Mouse (Mus musculus): Measurements from ENCODE around the gene Olfr467. TPM values are rescaled to one million over a fixed set of nuclear protein-coding genes. Genes with fewer than 3 reads are reported as not detected.
A peak's percentile ranks its signal among the peaks of the same experiment; 100 is the strongest.

The Olfr467 gene
- polyA plus RNA-seq (2014; fragmentation: Nextera tagmentation; extraction: Ambion mirVana), result not detected in 2 replicates

DNA sequence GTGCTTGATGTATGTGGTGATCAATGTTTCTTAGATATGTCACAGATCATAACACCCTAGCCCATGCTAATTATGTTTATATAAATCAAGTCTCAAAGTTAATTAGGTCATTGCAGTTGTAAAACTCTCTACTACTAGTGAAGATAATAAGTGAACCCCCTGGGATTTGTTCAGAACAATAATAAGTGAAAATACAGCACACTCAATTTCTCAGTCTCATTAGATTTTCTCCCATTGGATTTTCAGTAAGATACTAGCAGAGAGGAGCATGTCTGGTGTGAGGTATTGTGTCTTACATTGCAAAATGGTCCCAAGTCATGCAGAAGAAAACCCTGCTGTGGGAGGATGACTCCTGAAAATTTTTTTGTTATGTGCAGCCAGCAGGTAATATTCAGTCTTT, at the start of gene Olfr467:
TSS of gene Olfr467 (plus strand) at position 301 of the 400 bp plus-strand sequence.
- Histone ChIP-seq H3K36me3 (ENCODE audit: control insufficient read depth, insufficient read depth, low read length) (no peaks in the 10 kb centered on the region), H3K9ac (replicated peaks; ENCODE audit: low read length) (no peak within 1 kb of the TSS)

DNA sequence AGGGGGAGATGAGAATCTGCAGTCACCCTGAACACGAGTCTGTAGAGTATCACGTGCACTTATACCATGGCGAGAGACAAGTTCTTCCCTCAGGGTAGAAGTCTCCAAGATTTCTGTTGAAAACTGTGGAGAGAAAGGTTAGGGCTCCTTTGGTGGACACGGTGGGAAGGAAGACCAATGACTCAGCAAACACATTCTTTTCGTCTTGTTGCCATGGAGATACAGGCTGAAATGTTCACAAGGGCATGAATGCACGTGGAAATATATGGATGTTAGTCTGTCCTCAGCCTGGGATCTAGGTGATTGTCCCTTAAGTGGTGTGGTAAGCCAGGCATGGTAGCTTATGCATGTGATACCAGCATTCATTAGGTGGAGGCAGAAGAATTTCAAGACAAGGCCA, 41.3 kb upstream of the Olfr467 start:
- Histone ChIP-seq H3K4me2 (ENCODE audit: low read length) (no peak overlapping the region), H3K27me3 (ENCODE audit: control insufficient read depth, insufficient read depth, low read length) (no peaks in the 10 kb centered on the region), H3K4me3 (replicated peaks; ENCODE audit: low read depth, low read length) (no peak overlapping the region), H3K27ac (replicated peaks; ENCODE audit: low read depth, low read length) (no peak overlapping the region), H3K9ac (replicated peaks; ENCODE audit: low read length) (no peak overlapping the region), H3K4me1 (ENCODE audit: control insufficient read depth, insufficient read depth, low read length) (no peaks in the 10 kb centered on the region), H3K9me3 (ENCODE audit: control insufficient read depth, low read length) (no peaks in the 10 kb centered on the region), H3K36me3 (ENCODE audit: control insufficient read depth, insufficient read depth, low read length) (no peaks in the 10 kb centered on the region)
- no peak for ATAC-seq (ENCODE audit: low FRiP score, low TSS enrichment)
- 50% methylated on average over 6 of the region's 6 CpGs for WGBS
- no peak for DNase-seq

More for the DNA sequence above, at the start of gene Olfr467:
- no peak within 1 kb of the TSS for H3K27ac ChIP-seq (replicated peaks; ENCODE audit: low read depth, low read length)
- H3K4me1 ChIP-seq (ENCODE audit: control insufficient read depth, insufficient read depth, low read length), result no peaks in the 10 kb centered on the region
- no peaks in the 10 kb centered on the region; the same call in 1 of the 2 replicates for H3K9me3 ChIP-seq (ENCODE audit: control insufficient read depth, low read length)
- no peak within 1 kb of the TSS for H3K4me3 ChIP-seq (replicated peaks; ENCODE audit: low read depth, low read length)
- DNase-seq (no peak), ATAC-seq (ENCODE audit: low FRiP score, low TSS enrichment) (no peak)
- H3K27me3 ChIP-seq (ENCODE audit: control insufficient read depth, insufficient read depth, low read length), result no peaks in the 10 kb centered on the region
- no peak within 1 kb of the TSS for H3K4me2 ChIP-seq (ENCODE audit: low read length)

DNA sequence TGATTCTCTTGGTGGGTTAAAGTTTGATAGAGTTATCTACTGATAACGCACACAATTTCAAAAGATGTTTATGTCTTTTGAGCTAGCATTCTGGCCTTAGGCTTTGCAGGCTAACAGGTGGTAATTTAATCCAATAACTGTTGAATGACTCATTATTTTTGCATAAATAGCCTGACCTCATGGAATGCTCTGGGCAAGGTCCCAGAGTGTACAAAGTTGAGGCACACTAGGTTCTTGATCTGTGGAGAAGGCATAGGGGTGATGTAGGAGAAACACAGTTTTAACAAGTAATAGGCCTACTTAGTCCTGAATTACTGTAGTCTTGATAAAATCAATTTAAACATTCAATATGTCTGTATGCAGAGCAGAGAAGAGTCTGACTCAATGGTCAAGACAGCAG, 33.8 kb upstream of the Olfr467 start:
- no peaks in the 10 kb centered on the region for H3K36me3 ChIP-seq (ENCODE audit: control insufficient read depth, insufficient read depth, low read length)
- 78% methylated on average over 1 of the region's 1 CpGs for whole genome bisulfite sequencing
- H3K27me3 ChIP-seq (ENCODE audit: control insufficient read depth, insufficient read depth, low read length), result no peaks in the 10 kb centered on the region
- H3K9me3 ChIP-seq (ENCODE audit: control insufficient read depth, low read length), result no peaks in the 10 kb centered on the region
- H3K9ac ChIP-seq (replicated peaks; ENCODE audit: low read length), result no peak overlapping the region
- DNase-seq (no peak), ATAC-seq (ENCODE audit: low FRiP score, low TSS enrichment) (no peak)
- H3K4me1 ChIP-seq (ENCODE audit: control insufficient read depth, insufficient read depth, low read length), result no peaks in the 10 kb centered on the region
- H3K4me3 ChIP-seq (replicated peaks; ENCODE audit: low read depth, low read length), result no peak overlapping the region
- no peak overlapping the region for H3K4me2 ChIP-seq (ENCODE audit: low read length)
- no peak overlapping the region for H3K27ac ChIP-seq (replicated peaks; ENCODE audit: low read depth, low read length)

DNA sequence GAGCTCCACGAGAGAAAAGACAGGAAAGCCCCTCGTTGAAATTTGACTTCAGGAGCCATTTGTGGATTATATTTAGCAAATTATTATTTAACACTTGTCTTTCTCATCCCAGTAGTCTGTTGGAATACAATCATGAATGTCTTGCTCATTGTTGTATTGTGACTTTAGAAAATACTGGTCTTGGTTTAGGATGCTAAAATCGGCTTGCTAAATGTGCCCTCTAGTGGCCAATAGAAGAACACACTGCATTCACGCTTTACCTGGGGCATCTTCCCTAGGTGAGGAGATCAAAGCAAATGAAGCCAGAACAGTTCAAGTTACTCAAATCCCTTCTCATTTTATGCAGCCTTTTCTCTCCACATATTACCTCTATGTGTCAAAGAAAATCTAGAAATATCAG, 32.5 kb upstream of the Olfr467 start:
- Histone ChIP-seq H3K4me3 (replicated peaks; ENCODE audit: low read depth, low read length) (no peak overlapping the region), H3K9me3 (ENCODE audit: control insufficient read depth, low read length) (no peaks in the 10 kb centered on the region), H3K27ac (replicated peaks; ENCODE audit: low read depth, low read length) (no peak overlapping the region), H3K9ac (replicated peaks; ENCODE audit: low read length) (no peak overlapping the region), H3K4me1 (ENCODE audit: control insufficient read depth, insufficient read depth, low read length) (no peaks in the 10 kb centered on the region), H3K27me3 (ENCODE audit: control insufficient read depth, insufficient read depth, low read length) (no peaks in the 10 kb centered on the region), H3K4me2 (ENCODE audit: low read length) (no peak overlapping the region), H3K36me3 (ENCODE audit: control insufficient read depth, insufficient read depth, low read length) (no peaks in the 10 kb centered on the region)
- DNase-seq (peak; percentile 75), ATAC-seq (ENCODE audit: low FRiP score, low TSS enrichment) (no peak)
- 48% methylated on average over 4 of the region's 4 CpGs for WGBS

DNA sequence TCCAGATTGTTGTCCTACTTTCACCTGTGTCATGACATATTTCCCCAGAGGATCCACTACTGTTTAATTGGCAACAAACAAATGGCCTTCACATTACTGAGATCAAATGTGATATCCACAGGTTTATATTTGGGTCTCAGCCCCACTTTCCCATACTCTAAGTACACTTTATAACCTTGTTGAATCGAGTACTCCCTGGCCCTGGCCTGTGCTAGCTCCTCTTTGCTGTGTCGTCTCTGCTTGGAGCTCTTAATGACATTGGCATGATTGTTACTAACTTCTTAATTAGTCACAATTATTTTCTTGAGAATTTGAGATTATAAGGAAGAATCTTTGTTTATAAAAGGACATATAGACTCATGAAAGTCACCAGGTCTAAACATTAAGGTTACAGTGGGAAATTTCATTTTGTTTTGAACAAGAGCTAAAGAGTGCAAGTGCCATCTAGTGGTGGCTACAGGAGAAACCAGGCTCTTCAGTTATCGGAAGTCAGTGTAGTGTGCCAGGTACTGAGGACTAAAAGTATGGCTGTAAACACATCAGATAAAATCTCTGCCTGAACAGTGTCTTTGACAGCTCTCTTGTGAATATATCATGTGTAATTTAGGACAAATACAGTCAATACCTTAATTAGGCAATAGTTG, 24.0 kb upstream of the Olfr467 start:
- Histone ChIP-seq H3K27ac (replicated peaks; ENCODE audit: low read depth, low read length) (no peak overlapping the region), H3K4me1 (ENCODE audit: control insufficient read depth, insufficient read depth, low read length) (no peaks in the 10 kb centered on the region), H3K4me3 (replicated peaks; ENCODE audit: low read depth, low read length) (no peak overlapping the region), H3K36me3 (ENCODE audit: control insufficient read depth, insufficient read depth, low read length) (no peaks in the 10 kb centered on the region), H3K4me2 (ENCODE audit: low read length) (no peak overlapping the region), H3K27me3 (ENCODE audit: control insufficient read depth, insufficient read depth, low read length) (no peaks in the 10 kb centered on the region), H3K9ac (replicated peaks; ENCODE audit: low read length) (no peak overlapping the region), H3K9me3 (ENCODE audit: control insufficient read depth, low read length) (no peaks in the 10 kb centered on the region)
- 64% methylated on average over 3 of the region's 3 CpGs for WGBS
- no peak; the same call in 1 of the 2 replicates for ATAC-seq (ENCODE audit: low FRiP score, low TSS enrichment)
- peak; percentile 78 for DNase-seq

DNA sequence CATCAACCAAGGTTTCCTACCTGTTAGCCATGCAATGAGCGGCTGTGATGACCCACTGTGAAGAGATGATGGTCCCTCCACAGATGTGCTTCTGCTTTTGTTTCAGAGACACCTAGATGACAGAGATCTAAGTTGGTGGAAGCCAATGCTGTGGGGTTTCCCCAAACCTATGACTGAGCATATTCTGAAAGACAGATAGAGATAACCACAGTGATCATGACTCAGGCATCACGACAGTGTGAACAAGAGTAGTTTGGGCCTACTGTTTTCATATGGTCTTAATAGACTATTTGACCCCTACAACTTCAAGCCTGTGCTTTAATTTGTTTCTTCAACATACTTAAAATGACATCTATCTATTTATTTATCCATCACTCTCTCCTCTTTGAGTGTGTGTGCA, 15.6 kb upstream of the Olfr467 start:
- H3K9ac ChIP-seq (replicated peaks; ENCODE audit: low read length), result no peak overlapping the region
- no peaks in the 10 kb centered on the region for H3K4me1 ChIP-seq (ENCODE audit: control insufficient read depth, insufficient read depth, low read length)
- H3K4me2 ChIP-seq (ENCODE audit: low read length), result no peak overlapping the region
- no peak overlapping the region for H3K27ac ChIP-seq (replicated peaks; ENCODE audit: low read depth, low read length)
- ATAC-seq (ENCODE audit: low FRiP score, low TSS enrichment) (no peak), DNase-seq (no peak)
- H3K4me3 ChIP-seq (replicated peaks; ENCODE audit: low read depth, low read length), result no peak overlapping the region
- H3K36me3 ChIP-seq (ENCODE audit: control insufficient read depth, insufficient read depth, low read length), result no peaks in the 10 kb centered on the region
- H3K27me3 ChIP-seq (ENCODE audit: control insufficient read depth, insufficient read depth, low read length), result no peaks in the 10 kb centered on the region
- H3K9me3 ChIP-seq (ENCODE audit: control insufficient read depth, low read length), result no peaks in the 10 kb centered on the region
- WGBS, result 85% methylated on average over 2 of the region's 2 CpGs

DNA sequence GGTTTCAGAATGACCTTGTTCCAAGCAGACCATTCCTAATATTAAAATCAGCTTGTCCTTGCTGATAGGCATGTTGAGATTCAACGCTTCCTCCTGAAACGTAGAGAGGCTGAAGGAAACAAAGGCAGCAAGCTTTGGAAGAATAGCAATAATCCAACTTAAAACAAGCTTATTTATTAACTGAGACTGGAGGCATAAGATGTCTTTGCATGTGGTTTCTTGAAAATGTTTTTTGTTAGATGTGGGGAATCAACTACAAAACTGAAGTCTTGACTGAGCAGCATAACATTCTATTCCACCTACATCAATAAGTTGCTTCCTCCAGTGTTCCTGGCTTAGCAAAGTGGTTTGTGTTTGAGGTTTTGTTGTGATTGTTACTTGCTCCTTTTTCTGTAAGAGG, 11.0 kb upstream of the Olfr467 start, which contains the start of gene Ovch2:
TSS of gene Ovch2 (minus strand) at position 101 of the 400 bp plus-strand sequence.
- no peaks in the 10 kb centered on the region for H3K4me1 ChIP-seq (ENCODE audit: control insufficient read depth, insufficient read depth, low read length)
- WGBS, result 87% methylated on average over 2 of the region's 2 CpGs
- ATAC-seq (ENCODE audit: low FRiP score, low TSS enrichment) (no peak), DNase-seq (no peak)
- no peak within 1 kb of the TSS for H3K4me3 ChIP-seq (replicated peaks; ENCODE audit: low read depth, low read length)
- H3K9me3 ChIP-seq (ENCODE audit: control insufficient read depth, low read length), result no peaks in the 10 kb centered on the region
- no peaks in the 10 kb centered on the region for H3K36me3 ChIP-seq (ENCODE audit: control insufficient read depth, insufficient read depth, low read length)
- no peak within 1 kb of the TSS for H3K27ac ChIP-seq (replicated peaks; ENCODE audit: low read depth, low read length)
- no peak within 1 kb of the TSS for H3K9ac ChIP-seq (replicated peaks; ENCODE audit: low read length)
- H3K27me3 ChIP-seq (ENCODE audit: control insufficient read depth, insufficient read depth, low read length), result no peaks in the 10 kb centered on the region
- no peak within 1 kb of the TSS for H3K4me2 ChIP-seq (ENCODE audit: low read length)

DNA sequence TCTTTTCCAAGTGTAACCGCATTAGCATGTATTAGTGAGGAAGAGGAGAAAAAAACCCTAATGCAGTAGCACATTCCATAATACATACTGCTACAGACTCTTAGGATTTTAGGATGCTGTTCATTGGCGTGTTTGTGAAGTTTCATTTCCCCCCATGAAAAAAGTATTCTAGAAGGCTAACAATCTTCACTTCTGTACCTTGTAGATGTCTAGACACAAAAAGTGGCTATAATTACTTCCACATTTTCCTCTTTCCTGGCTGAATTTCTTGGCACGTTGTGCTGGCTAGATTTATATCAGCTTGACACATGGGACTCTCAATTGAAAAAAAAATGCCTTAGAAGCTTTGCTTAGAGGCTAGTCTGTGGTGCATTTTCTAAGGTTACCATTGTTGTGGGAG, 9.9 kb upstream of the Olfr467 start:
- H3K9ac ChIP-seq (replicated peaks; ENCODE audit: low read length), result no peak overlapping the region
- no peaks in the 10 kb centered on the region for H3K27me3 ChIP-seq (ENCODE audit: control insufficient read depth, insufficient read depth, low read length)
- ATAC-seq (ENCODE audit: low FRiP score, low TSS enrichment) (no peak), DNase-seq (no peak)
- H3K4me2 ChIP-seq (ENCODE audit: low read length), result no peak overlapping the region
- no peaks in the 10 kb centered on the region for H3K4me1 ChIP-seq (ENCODE audit: control insufficient read depth, insufficient read depth, low read length)
- H3K36me3 ChIP-seq (ENCODE audit: control insufficient read depth, insufficient read depth, low read length), result no peaks in the 10 kb centered on the region
- WGBS, result 84% methylated on average over 3 of the region's 3 CpGs
- H3K4me3 ChIP-seq (replicated peaks; ENCODE audit: low read depth, low read length), result no peak overlapping the region
- H3K9me3 ChIP-seq (ENCODE audit: control insufficient read depth, low read length), result no peaks in the 10 kb centered on the region
- no peak overlapping the region for H3K27ac ChIP-seq (replicated peaks; ENCODE audit: low read depth, low read length)

DNA sequence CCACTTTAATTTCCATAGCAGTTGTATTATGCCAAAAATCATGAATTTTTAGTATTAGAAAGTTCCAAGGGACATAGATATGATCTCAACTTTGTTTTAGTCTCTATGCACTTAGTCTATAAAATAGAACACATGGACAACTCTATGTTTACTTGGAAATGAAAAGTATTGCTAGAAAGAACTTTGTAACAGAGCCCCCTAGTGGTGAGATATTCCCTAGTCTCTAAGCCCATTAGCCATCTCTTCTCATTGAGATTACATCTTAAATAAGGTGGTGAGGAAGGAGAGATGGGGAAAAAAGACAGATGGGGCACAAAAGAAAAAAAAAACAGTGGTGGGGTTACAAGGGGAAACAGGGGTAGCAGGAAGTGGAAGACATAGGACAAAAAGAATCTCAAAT, 7.4 kb downstream of the Olfr467 start:
- ATAC-seq (ENCODE audit: low FRiP score, low TSS enrichment) (no peak), DNase-seq (peak; percentile 41)
- Histone ChIP-seq H3K36me3 (ENCODE audit: control insufficient read depth, insufficient read depth, low read length) (no peaks in the 10 kb centered on the region), H3K4me3 (replicated peaks; ENCODE audit: low read depth, low read length) (no peak overlapping the region), H3K4me1 (ENCODE audit: control insufficient read depth, insufficient read depth, low read length) (no peaks in the 10 kb centered on the region), H3K27ac (replicated peaks; ENCODE audit: low read depth, low read length) (no peak overlapping the region), H3K27me3 (ENCODE audit: control insufficient read depth, insufficient read depth, low read length) (no peaks in the 10 kb centered on the region), H3K4me2 (ENCODE audit: low read length) (no peak overlapping the region), H3K9me3 (ENCODE audit: control insufficient read depth, low read length) (no peaks in the 10 kb centered on the region), H3K9ac (replicated peaks; ENCODE audit: low read length) (no peak overlapping the region)

Measured in midbrain, embryonic 14.5 days (tissue).